Mouse (Mus musculus) limb, embryonic 14.5 days (tissue): ENCODE data around the gene Prkab2. TPM values are rescaled to one million over a fixed set of nuclear protein-coding genes. Genes with fewer than 3 reads are reported as not detected.

ENCODE experiments used
- ATAC-seq: fragments of 200-750 bp; cut with Nextera tagmentation; 2 replicates; pipeline ENCODE4 v1.8.0; 2017; ENCODE audit warnings: low read depth, moderate number of reproducible peaks, moderate TSS enrichment; ENCODE audit not compliant: low FRiP score
- DNase-seq: peaks from one replicate; pipeline ENCODE4 v3.0.0-alpha.2; 2015; ENCODE audit warnings: low spot score
- H3K27ac ChIP-seq: fragments of 300-500 bp; sonication (generic); replicated peaks from 2 replicates; pipeline ENCODE4 v1.5.1; 2014; ENCODE audit warnings: low read depth, mild to moderate bottlenecking, low read length, moderate library complexity, mixed read lengths
- H3K27me3 ChIP-seq: fragments of 300-500 bp; sonication (generic); 2 replicates; pipeline ENCODE4 v1.6.1; 2014; ENCODE audit warnings: low read length, mixed read lengths; ENCODE audit not compliant: control insufficient read depth, insufficient read depth
- H3K36me3 ChIP-seq: fragments of 300-500 bp; sonication (generic); 2 replicates; pipeline ENCODE4 v1.6.1; 2014; ENCODE audit warnings: mild to moderate bottlenecking, low read length, moderate library complexity, mixed read lengths; ENCODE audit not compliant: control insufficient read depth, insufficient read depth
- H3K4me1 ChIP-seq: fragments of 300-500 bp; sonication (generic); 2 replicates; pipeline ENCODE4 v1.6.1; 2014; ENCODE audit warnings: antibody characterized with exemption, low read length, mixed read lengths; ENCODE audit not compliant: control insufficient read depth, insufficient read depth
- H3K4me2 ChIP-seq: fragments of 300-500 bp; sonication (generic); replicated peaks from 2 replicates; pipeline ENCODE4 v1.6.1; 2014; ENCODE audit warnings: low read depth, mild to moderate bottlenecking, low read length, moderate library complexity; ENCODE audit not compliant: severe bottlenecking
- H3K4me3 ChIP-seq: fragments of 300-500 bp; sonication (generic); replicated peaks from 2 replicates; pipeline ENCODE4 v1.5.1; 2014; ENCODE audit warnings: low read length
- H3K9ac ChIP-seq: fragments of 300-500 bp; sonication (generic); 2 replicates; pipeline ENCODE4 v1.6.1; 2014; ENCODE audit warnings: mild to moderate bottlenecking, low read depth, low read length, moderate library complexity; ENCODE audit not compliant: severe bottlenecking
- H3K9me3 ChIP-seq: fragments of 300-500 bp; sonication (generic); 2 replicates; pipeline ENCODE4 v1.6.1; 2016; ENCODE audit warnings: low read length; ENCODE audit not compliant: control insufficient read depth
- POLR2A ChIP-seq: fragments of 200-500 bp; IDR thresholded peaks from 2 replicates; pipeline ENCODE4 v1.8.0; 2012; ENCODE audit warnings: inconsistent platforms, mild to moderate bottlenecking, moderate library complexity, borderline replicate concordance; ENCODE audit not compliant: insufficient read depth, insufficient read length; ENCODE audit errors: extremely low read depth
- WGBS: fragments of 180-500 bp; shearing (Covaris S2); extraction: QIAGEN DNeasy Blood & Tissue Kit; methylation state at CpG from one replicate; pipeline ENCODE4 v1.1.7; 2014; 5-methylcytosine and 5-hydroxymethylcytosine counted together
- polyA plus RNA-seq, 2 experiments: library from polyadenylated mRNA; depleted of rRNA in 1 of 2; stranded (reverse) in 1 of 2; unstranded in 1 of 2; fragments of >200 nt; fragmentation: Nextera tagmentation in 1 of 2; extraction: Ambion mirVana in 1 of 2; gene quantifications; 2 replicates each; pipeline versions ENCODE4 v1.2.1 to v1.2.3; 2012 to 2014

Gene Prkab2
- polyA plus RNA-seq, 2 experiments, result 7.2 to 15.6 TPM

- Histone ChIP-seq H3K4me2 (no peak overlapping the region), H3K9ac (no peak overlapping the region), H3K9me3 (no peaks in the 10 kb centered on the region), H3K4me1 (no peaks in the 10 kb centered on the region), H3K27me3 (no peaks in the 10 kb centered on the region), H3K36me3 (no peaks in the 10 kb centered on the region), H3K4me3 (no peak overlapping the region), H3K27ac (no peak overlapping the region)
- 88% methylated on average over 11 of the region's 11 CpGs for WGBS
- no peak for TF ChIP-seq POLR2A
- ATAC-seq (no peak), DNase-seq (no peak)
Observed at GRCm38 (mm10) chr3:97702448-97703080, 44.6 kb downstream of the Prkab2 start.

GRCm38 (mm10) chr3:97705508-97705907, 47.5 kb downstream of the Prkab2 start:
- TF ChIP-seq POLR2A, result no peak
- Histone ChIP-seq H3K9me3 (no peaks in the 10 kb centered on the region), H3K27me3 (no peaks in the 10 kb centered on the region), H3K36me3 (no peaks in the 10 kb centered on the region), H3K9ac (no peak overlapping the region), H3K4me3 (no peak overlapping the region), H3K4me1 (no peaks in the 10 kb centered on the region), H3K27ac (no peak overlapping the region), H3K4me2 (no peak overlapping the region)
- WGBS, result 90% methylated on average over 3 of the region's 3 CpGs
- DNase-seq, result no peak
- no peak for ATAC-seq

GRCm38 (mm10) chr3:97706561-97706960, 48.6 kb downstream of the Prkab2 start:
- DNase-seq, result no peak
- WGBS, result 86% methylated on average over 4 of the region's 4 CpGs

GRCm38 (mm10) chr3:97710134-97710533, 52.1 kb downstream of the Prkab2 start:
- Histone ChIP-seq H3K4me1 (no peaks in the 10 kb centered on the region), H3K36me3 (no peaks in the 10 kb centered on the region), H3K9me3 (no peaks in the 10 kb centered on the region), H3K4me2 (no peak overlapping the region), H3K27ac (no peak overlapping the region), H3K27me3 (no peaks in the 10 kb centered on the region), H3K4me3 (no peak overlapping the region), H3K9ac (no peak overlapping the region)
- ATAC-seq, result no peak
- no peak for DNase-seq
- no peak for TF ChIP-seq POLR2A
- 91% methylated on average over 11 of the region's 11 CpGs for WGBS

More at GRCm38 (mm10) chr3:97706561-97706960, 48.6 kb downstream of the Prkab2 start:
- no peaks in the 10 kb centered on the region for H3K9me3 ChIP-seq
- no peak overlapping the region for H3K27ac ChIP-seq
- no peak overlapping the region for H3K4me2 ChIP-seq
- H3K4me3 ChIP-seq, result no peak overlapping the region
- no peaks in the 10 kb centered on the region for H3K4me1 ChIP-seq
- H3K36me3 ChIP-seq, result no peaks in the 10 kb centered on the region
- H3K27me3 ChIP-seq, result no peaks in the 10 kb centered on the region
- no peak overlapping the region for H3K9ac ChIP-seq
- no peak for ATAC-seq
- no peak for TF ChIP-seq POLR2A

- no peaks in the 10 kb centered on the region for H3K27me3 ChIP-seq
- no peak overlapping the region for H3K27ac ChIP-seq
- H3K4me3 ChIP-seq, result no peak overlapping the region
- H3K9me3 ChIP-seq, result no peaks in the 10 kb centered on the region
- DNase-seq (no peak), ATAC-seq (no peak)
- H3K9ac ChIP-seq, result no peak overlapping the region
- H3K4me1 ChIP-seq, result no peaks in the 10 kb centered on the region
- H3K4me2 ChIP-seq, result no peak overlapping the region
- no peak for TF ChIP-seq POLR2A
- WGBS, result 55% methylated on average over 5 of the region's 5 CpGs
- H3K36me3 ChIP-seq, result no peaks in the 10 kb centered on the region
Observed at GRCm38 (mm10) chr3:97710881-97711280, 52.9 kb downstream of the Prkab2 start.
